Mouse (Mus musculus) layer of hippocampus, postnatal 36 days (tissue): ENCODE measurements around the gene Peak1. TPM values are rescaled to one million over a fixed set of nuclear protein-coding genes. Genes with fewer than 3 reads are reported as not detected.

ENCODE experiments used
- DNase-seq, 2 experiments: peaks; one replicate each; pipeline ENCODE4 v3.0.0; 2022
- total RNA-seq, 2 experiments: library from RNA; stranded (reverse); gene quantifications; 2 replicates each; pipeline ENCODE4 v1.2.3; 2021

Peak1 gene
- total RNA-seq, 2 experiments from 2014 or later, result 54.3 to 55.6 TPM

DNA sequence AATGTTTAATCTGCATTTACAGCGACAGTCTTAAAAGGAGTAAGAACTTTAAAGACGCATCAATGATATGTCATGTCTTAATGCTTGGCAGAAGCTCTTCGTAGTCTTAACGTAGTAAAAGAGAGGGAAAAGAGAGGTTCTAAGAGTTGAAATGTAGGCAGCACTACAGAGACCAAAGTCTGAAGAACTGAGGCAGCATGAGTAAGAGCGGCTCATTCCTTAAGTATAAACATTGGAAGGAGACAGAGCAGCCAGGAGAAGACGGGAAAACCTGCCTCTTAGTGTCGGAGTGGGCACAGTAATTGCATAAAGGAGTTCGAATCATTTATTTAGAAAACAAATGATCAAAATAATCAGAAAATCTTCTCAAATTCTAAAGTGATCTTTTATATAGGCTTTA lies 173.5 kb downstream of the Peak1 start:
- no peak for DNase-seq

DNA sequence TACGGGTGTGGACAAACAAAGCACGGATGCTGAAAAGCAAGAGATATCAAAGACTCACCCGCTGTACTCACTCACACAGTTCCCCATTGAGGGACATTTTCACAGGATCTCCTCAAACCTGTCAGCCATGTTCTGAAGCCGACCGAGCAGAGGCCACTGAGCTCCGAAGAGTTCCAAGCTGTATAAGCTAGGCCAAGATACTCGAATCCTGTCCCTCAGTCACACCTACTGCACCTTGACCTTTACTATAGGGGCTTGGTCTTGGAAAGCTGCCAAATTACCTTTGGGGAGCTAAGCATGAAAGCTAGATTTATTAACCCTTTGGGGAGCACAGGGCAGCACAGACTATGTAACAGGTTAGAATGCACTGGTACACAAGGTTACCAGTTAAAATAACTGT lies 174.0 kb downstream of the Peak1 start:
- DNase-seq, result no peak

DNA sequence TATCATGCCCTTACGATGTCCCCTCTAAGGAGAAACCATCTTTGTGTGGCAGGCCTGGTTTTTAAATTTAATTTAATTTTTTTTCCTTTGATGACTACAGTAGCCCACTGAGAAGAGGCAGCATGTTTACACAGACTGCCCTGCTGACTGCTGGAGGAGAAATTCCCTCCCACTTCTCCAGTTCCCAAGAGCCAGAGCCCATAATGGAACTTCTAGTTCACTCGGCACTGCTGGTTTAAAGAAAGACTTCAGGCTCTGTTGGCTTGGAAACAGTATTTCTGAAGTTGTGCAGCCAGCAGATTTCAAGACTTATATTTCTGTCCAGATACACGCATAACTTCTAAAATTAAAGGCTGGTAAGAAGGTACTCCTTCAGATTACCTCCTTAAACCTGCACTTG lies 175.2 kb downstream of the Peak1 start:
- no peak for DNase-seq

DNA sequence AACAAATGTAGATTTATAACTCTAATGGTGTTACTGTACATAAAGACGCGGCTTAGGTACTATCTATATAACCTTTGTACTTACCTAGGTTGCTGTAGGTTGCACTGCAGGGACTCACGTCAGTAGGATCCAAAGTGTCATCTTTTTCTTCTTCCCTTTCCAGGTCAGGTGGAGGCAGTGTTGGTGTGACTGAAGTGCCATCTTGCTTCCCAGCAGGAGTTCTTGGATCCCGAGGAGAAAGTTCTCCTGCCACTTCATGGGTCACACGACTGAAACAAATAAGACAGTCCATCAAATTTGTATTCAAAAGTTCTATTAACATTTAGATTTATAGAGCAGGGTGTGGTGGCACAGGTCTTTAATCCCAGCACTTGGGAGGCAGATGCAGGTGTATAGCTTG lies 176.8 kb downstream of the Peak1 start:
- no peak for DNase-seq

DNA sequence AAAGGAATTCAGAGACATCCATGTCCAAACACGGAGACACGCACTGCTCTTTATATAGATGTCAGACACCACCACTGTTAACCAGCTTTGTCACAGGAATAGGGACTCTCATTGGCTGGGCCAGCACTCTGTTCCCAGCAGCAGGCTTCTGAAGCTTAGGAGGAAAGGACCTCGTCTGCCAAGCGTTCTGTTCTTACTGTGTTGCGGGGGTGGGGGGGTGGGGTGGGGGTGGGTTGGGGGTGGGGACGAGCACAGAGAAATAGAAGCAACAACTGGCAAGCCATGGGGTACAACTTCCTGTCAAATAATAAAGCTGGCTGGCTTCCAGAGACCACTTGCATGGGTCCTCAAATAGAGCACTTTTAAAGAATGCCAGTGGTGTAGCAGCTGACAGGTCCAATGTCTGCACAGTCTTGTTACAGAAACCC lies 182.0 kb downstream of the Peak1 start:
- DNase-seq, result peak in 1 of 2 experiments; percentile 14

DNA sequence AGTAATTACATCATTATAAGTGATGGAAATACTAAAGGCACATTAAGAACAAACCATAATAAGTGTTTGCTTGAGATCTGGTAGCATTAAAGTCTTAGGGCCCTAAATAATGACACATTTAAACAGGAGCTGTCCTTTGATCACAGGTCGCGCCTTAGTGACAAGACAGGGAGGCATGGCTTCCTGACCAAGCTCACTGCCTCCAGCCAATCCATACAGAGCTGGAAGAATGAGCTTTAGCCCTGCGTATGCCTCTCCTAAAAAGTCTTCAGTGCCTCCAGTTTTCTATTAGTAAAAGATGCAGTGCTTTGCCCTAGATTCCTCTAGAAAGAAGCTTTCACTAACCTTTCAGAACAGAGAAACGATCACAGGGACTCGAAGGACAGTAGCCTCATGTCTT lies 182.6 kb downstream of the Peak1 start:
- DNase-seq, result no peak

DNA sequence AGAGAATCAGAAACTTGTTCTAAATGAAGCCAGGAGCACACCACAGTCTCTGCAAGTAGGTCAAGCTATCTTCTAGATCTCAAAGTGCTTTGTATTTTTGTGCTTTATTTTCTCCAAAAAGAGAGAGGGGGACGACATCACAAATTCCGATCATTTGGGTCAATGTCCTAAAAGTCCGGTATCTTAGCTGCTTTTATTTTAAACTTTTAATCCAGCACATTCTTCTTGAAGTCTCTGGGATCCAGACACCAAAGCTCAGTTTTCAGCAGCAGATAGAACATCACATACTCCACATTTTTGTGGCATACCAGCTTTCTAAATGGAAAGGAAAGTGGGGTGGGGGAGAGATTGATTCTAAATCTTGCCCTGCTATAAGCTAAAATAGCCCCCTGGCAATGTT lies 183.3 kb downstream of the Peak1 start:
- no peak for DNase-seq

DNA sequence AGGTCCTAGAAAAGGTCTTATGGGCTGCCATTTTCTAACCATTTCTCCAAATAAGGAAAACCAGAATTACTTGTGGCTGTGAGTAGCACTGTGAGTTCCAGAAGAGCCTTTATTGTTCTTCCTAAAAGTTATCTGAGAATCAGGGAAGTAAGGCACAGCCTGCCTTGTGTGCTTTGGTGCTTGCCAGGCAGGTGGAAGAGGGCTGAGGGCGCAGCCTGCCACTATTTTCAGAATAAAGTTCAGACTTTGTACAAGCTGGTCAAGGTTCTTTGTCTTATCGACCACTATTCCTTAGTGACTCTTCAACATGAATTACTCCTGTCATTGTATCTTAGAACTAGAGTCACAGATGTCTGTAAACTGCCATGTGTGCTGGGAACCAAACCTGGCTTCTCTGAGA lies 184.6 kb downstream of the Peak1 start:
- DNase-seq, result no peak

DNA sequence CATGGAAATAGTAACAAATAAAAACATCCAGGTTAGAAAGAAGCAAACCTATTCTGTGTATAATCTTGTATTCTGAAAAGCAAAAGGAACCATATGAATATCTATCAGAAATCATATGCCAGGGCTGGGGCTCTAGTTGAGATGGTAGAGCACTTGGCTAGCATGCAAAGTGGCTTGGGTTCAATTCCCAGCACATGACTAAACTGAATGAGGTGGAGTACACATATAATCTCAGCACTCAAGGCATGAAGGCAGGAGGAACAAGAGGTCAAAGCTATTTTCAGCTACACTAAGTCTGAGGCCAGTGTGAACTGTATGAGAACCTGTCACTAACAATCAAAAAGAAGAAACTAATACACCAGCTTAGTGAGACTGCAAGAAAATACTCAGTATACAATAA lies 187.0 kb downstream of the Peak1 start:
- DNase-seq, result no peak

DNA sequence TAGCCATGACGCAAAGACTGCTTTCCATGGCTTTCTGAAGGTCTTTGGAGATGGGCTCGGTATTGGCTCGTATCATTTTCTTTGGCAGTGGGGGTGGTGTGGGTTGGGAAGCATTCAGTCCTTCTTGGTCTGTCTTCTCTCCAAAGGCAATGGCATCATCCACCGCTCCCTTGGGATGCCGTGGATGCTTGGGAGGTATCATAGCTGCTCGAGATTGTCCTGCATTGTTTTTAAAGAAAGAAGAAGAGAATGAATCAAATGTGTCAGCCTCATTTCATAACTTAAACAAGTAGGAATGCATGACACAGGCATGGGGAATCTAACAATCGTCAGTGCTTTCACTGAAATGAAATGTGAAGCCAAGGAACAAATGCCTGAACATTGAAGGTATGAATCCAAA lies 190.2 kb downstream of the Peak1 start:
- no peak for DNase-seq

DNA sequence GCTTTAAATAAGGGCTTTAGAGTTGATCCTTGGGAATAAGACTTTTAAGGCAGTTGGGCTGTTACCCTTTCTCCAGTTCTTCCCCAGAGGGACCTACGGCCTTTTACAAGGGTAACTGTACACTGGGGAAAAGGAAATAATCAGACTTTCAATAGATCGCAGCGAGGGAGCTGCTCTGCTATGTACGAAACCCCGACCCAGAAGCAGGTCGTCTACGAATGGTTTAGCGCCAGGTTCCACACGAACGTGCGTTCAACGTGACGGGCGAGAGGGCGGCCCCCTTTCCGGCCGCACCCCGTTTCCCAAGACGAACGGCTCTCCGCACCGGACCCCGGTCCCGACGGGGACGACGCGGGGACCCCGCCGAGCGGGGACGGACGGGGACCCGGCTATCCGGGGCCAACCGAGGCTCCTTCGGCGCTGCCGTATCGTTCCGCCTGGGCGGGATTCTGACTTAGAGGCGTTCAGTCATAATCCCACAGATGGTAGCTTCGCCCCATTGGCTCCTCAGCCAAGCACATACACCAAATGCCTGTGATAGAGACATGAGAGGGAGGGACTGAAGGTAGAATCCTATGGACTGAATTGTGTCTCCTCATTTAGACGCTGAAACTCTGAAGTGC lies 194.3 kb downstream of the Peak1 start:
- peak; percentile 85 for DNase-seq

DNA sequence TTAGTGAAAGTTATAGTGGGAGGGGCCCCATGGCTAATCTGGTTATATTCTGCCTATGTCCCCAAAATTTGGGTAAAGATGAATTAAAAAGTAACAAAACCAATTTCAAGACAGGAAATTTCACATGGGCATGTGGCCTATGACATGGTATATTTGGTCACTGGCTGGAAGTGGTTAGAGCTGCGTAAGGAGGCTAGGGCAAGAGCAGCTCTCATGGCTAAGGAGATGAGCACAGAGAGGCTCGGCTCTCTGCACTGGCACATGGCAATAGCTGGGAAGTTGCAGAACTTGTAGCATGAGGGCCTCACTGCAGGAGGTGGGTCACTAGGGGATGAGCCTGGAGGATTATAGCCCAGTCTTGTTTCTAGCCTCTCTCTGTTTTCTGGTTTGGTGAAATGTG lies 199.0 kb downstream of the Peak1 start:
- DNase-seq, result no peak

DNA sequence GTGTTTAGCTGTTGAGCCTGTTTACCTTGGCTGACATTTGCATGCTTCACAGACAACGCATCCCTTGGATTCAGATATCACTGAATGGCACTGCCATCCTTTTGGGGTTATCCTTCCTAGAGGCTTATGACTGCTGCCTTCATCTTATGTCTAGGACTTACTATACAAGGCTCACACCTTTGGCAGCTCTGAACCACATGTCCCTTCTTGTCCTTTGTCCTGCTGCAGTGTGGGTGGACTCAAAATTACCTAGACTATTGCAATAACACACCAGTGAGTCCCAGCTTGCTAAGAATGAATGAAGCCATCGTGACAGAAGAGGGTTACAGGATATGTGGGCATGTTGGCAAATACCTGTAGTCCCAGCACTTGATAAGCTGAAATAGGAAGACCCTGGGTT lies 199.8 kb downstream of the Peak1 start:
- DNase-seq, result no peak

DNA sequence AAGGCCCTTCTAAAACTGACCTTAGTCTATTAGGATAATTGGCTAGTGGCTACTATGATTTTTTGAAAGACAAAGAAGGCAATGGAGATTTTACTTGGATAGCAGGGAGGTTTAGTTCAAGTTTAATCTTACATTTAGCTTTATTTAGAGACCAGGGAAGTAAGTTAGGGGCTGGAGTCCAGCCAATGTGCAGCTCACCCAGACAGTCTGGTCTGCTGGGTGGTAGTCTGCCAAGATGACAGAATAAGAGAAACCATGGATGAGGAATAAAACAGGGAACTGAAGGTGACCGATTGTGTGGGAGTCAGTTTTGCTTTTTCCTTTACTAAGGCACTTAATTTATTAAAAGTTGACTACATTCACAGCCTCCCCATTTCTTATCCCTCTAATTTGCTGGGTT lies 200.5 kb downstream of the Peak1 start:
- no peak for DNase-seq

DNA sequence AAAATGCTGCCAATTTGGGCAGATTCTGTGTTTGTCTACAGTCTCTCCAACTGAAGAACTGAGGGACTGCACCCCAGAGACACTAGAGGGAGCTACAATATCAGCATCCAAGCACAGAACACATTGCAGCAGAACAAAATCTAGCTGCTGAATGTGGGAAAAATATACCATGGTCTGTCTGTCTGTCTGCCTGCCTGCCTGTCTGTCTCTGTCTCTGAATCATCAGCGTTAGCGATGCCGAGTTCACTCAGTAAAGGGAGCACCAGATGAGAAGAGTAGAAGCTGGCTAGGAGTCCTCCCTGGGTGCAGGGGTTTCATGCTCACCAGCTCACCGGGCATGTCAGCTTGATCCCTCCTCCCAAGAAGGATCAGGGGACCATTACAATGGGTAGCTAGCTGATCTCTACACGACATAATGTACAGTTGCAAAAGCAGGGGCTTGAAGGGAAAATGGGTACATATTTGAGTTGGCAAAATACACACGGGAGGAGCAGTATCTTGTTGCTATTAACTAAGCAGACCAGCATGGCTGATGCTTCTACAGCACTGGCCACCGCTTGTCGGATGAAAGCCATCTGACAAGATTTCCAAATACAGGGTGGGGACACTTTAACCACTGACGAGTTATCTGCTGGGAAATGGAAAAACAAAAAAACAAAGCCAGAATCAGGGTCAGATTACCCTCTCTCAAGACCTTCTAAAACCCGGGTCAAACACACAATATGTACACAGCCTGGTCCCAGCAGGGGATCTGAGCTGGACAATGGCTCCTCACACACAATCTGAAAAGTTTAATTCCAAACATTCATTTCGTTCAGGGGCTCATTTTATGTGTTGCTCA lies 204.2 kb downstream of the Peak1 start:
- DNase-seq, result peak; percentile 52 to 68

DNA sequence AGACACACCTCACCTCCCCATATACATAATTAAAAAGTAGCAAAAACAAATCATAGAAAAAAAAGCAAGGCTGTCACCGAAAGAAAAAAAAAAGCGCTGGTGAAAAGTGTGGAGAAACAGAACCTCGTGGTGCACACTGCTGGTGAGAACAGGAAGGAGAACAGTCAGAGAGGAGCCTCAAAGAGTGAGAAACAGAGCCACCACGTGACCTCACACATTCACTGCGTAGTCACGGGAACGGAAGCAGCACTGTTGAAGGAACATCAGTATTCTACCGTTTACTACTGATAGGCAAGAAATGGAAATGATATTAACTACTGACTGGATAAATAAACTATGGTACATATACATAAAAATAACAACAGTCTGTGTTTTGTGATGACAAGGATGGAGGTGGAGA lies 209.1 kb downstream of the Peak1 start:
- DNase-seq, result no peak

DNA sequence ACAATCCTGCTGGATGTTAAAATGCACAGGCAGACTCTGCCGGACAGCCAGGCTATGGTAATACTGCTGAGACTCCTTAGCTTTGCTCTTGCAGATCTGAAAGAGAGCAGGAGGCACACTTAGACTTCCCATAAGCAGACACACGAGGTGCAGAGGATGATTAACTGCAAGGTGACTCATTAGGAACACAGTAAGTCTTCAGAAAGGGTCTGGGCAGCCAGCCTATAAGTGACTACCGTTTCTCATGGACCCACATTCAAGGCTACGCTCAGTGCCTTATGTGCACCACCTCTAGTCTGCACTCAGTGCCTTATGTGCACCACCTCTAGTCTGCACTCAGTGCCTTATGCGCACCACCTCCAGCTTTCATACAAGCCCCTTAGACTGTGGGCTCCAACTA lies 210.4 kb downstream of the Peak1 start:
- DNase-seq, result no peak

DNA sequence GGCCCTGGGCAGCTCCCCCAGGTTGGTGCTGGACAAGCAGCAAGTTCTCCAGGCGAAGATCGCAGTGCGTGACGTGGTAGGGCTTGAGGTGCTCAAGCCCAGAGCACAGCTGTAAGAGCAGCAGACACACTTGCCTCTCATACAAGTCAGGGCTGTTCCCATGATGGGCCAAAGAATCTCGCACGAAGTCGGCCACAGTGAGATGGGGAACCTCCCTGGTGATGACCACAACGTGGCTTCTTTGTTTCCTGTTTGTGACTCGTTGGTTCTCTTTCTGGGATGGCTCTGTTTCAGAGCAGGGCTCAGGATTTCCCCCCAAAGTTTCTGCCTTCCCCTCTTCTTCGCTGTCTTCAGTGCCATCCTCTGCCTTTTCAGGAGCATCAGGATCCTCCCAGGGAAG lies 210.8 kb downstream of the Peak1 start:
- DNase-seq, result no peak

DNA sequence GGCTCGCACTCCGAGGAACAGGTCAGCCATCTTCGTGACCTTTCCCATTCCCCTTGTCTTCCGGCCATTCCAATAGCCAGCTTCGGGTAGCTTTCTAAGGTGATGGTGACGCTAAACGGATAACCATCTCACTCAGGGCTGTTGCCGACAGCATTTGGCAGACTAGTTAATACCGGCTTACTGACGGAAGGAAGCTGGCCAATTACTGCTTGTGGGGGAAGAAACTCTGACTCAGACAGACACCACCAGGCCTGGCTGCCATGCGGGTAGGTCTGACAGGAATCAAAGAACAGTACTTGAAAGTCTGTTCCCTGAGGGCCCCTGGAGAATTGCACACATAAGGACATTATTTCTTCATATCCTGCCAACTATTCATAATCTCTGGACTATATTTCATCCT lies 212.5 kb downstream of the Peak1 start:
- no peak for DNase-seq

DNA sequence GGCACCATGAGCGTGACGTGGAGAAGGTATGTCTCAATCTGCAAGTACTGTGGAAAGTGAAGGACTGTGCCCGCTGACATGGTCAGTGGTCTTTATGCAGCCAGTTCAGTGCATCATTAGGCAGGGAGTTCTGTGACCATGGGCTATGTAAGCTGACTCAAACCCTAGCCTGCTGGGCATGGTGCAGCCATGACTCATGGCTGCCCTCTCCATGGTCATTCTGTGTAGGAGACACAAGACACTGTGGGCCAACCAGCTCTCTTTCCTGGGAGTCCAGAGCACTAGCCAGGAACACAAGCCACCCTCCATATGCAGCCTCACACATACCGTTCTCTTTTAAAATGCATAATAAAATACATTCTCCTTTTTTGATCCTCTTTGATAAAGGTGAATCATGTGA lies 213.6 kb downstream of the Peak1 start:
- DNase-seq, result no peak

DNA sequence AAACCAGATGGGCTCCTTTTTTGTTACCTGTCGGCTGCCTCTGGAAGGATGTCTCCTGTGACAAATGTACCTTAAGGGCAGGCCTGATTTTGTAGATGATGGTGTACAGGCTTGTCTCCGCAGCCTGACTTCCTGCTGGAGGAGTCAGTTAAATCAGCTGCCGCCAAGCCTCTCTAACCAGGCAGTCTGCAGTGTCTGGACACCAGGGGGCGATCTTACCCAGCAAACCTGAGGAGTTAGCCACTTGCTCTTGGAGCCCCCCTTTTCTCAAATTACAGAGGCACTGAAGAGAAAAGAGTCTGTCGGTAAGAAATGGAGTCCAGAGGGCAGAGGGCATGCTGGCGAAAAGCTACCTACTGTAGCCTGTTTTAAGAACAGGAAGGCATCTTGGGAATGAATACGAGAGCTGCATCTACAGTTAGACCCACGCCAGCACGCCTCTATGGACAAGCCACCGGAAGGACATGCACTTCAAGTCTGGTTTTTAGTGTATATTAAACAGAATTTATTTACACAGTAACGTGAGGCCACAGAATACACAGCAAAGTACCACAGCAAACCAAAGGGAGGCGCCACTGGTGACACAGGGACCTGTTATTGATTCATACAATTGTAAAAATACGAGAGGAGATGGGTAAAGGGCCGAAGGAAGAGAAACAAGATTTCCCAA lies 217.1 kb downstream of the Peak1 start:
- DNase-seq, result peak; percentile 78 to 83

DNA sequence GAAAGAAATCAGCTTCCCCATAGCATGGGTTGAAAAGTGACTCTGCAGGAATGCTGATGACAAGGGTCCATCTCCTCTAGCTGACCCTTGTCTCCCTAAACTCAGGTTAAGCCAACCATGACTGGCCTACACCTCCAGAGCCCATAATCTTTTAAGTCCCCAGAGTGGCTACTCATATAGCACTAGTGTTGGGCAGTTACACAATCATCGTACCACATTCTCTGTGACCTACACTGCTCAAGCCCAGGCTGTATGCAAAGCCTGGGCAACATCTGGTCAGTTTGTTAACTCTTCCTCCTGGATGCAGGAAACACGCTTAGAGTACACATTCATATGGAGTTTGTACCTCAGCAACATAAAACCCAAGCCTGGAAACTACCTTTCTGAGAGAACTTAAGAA lies 217.7 kb downstream of the Peak1 start:
- no peak for DNase-seq

DNA sequence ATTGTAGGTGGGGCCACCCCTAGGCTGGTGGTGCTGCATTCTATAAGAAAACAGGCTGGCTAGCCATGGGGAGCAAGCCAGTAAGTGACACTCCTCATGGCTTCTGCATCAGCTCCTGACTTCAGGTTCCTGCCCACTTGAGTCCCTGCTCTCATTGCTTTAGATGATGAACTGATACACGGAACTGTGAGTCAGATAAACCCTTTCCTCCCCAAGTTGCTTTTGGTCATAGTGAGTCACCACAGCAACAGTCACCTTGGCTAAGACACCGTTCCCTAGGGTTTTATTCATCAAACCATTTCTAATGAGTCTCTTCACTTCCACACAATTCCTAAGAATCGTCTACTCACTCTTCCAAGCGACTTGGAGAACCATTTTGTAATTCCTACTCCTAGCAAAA lies 220.9 kb downstream of the Peak1 start:
- no peak for DNase-seq

DNA sequence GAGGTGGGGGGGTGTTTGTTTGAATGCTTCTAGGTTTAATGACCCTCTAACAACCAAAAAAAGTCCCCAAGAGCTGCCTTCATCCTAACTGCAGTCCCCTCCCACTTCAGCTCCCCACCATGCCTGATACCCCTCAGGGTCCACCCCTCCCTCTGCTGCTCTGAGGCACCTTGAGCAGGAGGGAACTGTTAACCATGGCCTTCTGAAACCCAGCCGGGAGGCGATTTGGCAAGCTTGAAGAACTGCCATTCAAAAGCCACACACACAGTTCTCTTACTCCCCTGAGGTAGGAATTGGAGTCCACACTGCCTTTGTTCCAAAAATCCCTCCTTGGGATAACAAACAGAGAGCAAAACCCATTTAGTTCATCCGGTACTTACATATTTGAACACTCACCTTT lies 222.7 kb downstream of the Peak1 start:
- DNase-seq, result no peak
